Mouse (Mus musculus): ENCODE measurements around the gene Zdbf2. TPM values are rescaled to one million over a fixed set of nuclear protein-coding genes. Genes with fewer than 3 reads are reported as not detected.
A peak's percentile ranks its signal among the peaks of the same experiment; 100 is the strongest.

The Zdbf2 gene
- polyA plus RNA-seq, 1 experiment, result 0.03 TPM

- 61% methylated on average over 4 of the region's 4 CpGs for WGBS
Observed at GRCm38 (mm10) chr1:63243854-63244253, 29.2 kb upstream of the Zdbf2 start.

DNA sequence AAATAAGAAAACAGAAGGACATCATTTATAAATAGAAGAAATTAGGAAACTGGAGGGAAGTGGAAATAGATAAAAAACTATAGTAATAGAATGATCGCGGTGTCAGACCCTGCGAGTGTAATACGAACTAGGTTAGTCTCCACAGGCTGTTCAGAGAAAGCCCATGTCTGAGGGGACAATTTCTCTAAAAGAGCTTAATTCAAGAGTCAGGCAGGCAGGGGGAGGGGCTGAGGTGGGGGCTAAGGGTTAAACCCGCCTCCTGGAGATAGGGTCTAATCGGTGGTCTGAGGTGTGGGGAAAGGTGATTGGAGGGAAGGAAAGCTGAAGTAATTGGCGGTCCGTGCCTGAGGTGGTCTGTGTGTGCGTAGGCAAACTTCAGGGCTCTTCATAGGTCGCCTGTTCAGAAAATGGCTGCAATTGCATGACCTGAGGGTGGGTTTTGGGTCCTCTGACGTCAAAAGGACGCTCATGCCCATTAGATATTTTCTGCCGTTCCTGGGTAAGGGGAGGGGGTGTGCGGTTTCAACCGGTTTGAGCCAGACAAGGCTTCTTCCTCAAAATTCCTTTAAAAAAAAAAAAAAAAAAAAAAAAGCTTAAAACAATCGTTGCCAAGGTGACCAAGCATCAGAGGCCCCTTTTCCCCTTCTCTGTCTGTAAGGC, 26.1 kb upstream of the Zdbf2 start:
- no peak for DNase-seq
- Histone ChIP-seq H3K36me3 (ENCODE audit: control insufficient read depth, insufficient read depth, low read length) (no peaks in the 10 kb centered on the region), H3K4me1 (ENCODE audit: control insufficient read depth, insufficient read depth, low read length) (no peaks in the 10 kb centered on the region), H3K27ac (ENCODE audit: insufficient read depth, low read depth, low read length) (no peak overlapping the region), H3K4me3 (ENCODE audit: insufficient read depth, low read depth, low read length) (no peak overlapping the region), H3K27me3 (replicated peaks; ENCODE audit: control insufficient read depth, insufficient read depth, low read length) (peaks cover 11% of the 10 kb centered on the region)
- WGBS, result 8% methylated on average over 16 of the region's 16 CpGs
- TF ChIP-seq POLR2A (IDR thresholded peaks at IDR 0.05; ENCODE audit: low read depth, low read length) (no peak), CTCF (conservative IDR thresholded peaks at IDR 0.05; ENCODE audit: insufficient read depth, insufficient read length, low read depth, low read length) (no peak)

More at GRCm38 (mm10) chr1:63243854-63244253, 29.2 kb upstream of the Zdbf2 start:
- no peaks in the 10 kb centered on the region for H3K36me3 ChIP-seq (ENCODE audit: control insufficient read depth, insufficient read depth, low read length)
- DNase-seq, result no peak
- no peak for TF ChIP-seq POLR2A (IDR thresholded peaks at IDR 0.05; ENCODE audit: low read depth, low read length)
- TF ChIP-seq CTCF (conservative IDR thresholded peaks at IDR 0.05; ENCODE audit: insufficient read depth, insufficient read length, low read depth, low read length), result no peak
- H3K4me1 ChIP-seq (ENCODE audit: control insufficient read depth, insufficient read depth, low read length), result no peaks in the 10 kb centered on the region
- no peak overlapping the region for H3K27ac ChIP-seq (ENCODE audit: insufficient read depth, low read depth, low read length)
- H3K4me3 ChIP-seq (ENCODE audit: insufficient read depth, low read depth, low read length), result no peak overlapping the region
- H3K27me3 ChIP-seq (replicated peaks; ENCODE audit: control insufficient read depth, insufficient read depth, low read length), result peaks cover 9% of the 10 kb centered on the region

DNA sequence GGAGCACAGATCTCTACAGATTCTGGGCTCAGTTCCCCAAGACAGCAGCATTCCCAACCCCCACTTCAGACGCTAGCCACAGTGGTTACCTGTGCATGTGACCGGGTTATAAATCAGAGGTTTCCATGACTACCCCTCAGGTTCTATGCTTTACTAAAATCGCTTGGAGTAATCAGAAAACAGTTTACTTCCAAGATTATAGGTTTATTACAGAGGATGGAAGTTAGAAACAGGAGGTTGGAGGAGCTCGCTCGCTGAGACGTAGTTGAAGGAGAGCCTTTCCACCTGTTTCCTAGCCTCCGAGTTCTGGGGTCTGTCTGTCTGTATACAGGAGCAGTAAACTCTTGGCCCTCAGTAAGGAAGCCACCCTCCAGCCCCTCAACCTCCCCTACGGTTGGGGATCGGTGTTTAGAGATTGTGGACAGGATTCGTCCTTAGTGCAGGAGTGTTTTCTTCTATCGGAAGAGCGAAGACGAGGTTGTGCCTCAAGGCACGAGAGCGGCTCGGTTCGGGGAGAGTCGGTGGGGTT, 25.2 kb upstream of the Zdbf2 start:
- no peak overlapping the region for H3K4me3 ChIP-seq (ENCODE audit: insufficient read depth, low read depth, low read length)
- no peak for DNase-seq
- 3% methylated on average over 18 of the region's 18 CpGs for WGBS
- TF ChIP-seq POLR2A (IDR thresholded peaks at IDR 0.05; ENCODE audit: low read depth, low read length) (no peak), CTCF (conservative IDR thresholded peaks at IDR 0.05; ENCODE audit: insufficient read depth, insufficient read length, low read depth, low read length) (no peak)
- H3K27me3 ChIP-seq (replicated peaks; ENCODE audit: control insufficient read depth, insufficient read depth, low read length), result peaks cover 11% of the 10 kb centered on the region
- H3K36me3 ChIP-seq (ENCODE audit: control insufficient read depth, insufficient read depth, low read length), result no peaks in the 10 kb centered on the region
- no peaks in the 10 kb centered on the region for H3K4me1 ChIP-seq (ENCODE audit: control insufficient read depth, insufficient read depth, low read length)
- H3K27ac ChIP-seq (ENCODE audit: insufficient read depth, low read depth, low read length), result no peak overlapping the region

GRCm38 (mm10) chr1:63248360-63248851, 24.7 kb upstream of the Zdbf2 start:
- peaks cover 11% of the 10 kb centered on the region for H3K27me3 ChIP-seq (replicated peaks; ENCODE audit: control insufficient read depth, insufficient read depth, low read length)
- H3K27ac ChIP-seq (ENCODE audit: insufficient read depth, low read depth, low read length), result no peak overlapping the region
- H3K36me3 ChIP-seq (ENCODE audit: control insufficient read depth, insufficient read depth, low read length), result no peaks in the 10 kb centered on the region
- WGBS, result 4% methylated on average over 44 of the region's 44 CpGs
- H3K4me1 ChIP-seq (ENCODE audit: control insufficient read depth, insufficient read depth, low read length), result no peaks in the 10 kb centered on the region
- DNase-seq, result no peak
- no peak overlapping the region for H3K4me3 ChIP-seq (ENCODE audit: insufficient read depth, low read depth, low read length)
- no peak for TF ChIP-seq CTCF (conservative IDR thresholded peaks at IDR 0.05; ENCODE audit: insufficient read depth, insufficient read length, low read depth, low read length)
- TF ChIP-seq POLR2A (IDR thresholded peaks at IDR 0.05; ENCODE audit: low read depth, low read length), result no peak

DNA sequence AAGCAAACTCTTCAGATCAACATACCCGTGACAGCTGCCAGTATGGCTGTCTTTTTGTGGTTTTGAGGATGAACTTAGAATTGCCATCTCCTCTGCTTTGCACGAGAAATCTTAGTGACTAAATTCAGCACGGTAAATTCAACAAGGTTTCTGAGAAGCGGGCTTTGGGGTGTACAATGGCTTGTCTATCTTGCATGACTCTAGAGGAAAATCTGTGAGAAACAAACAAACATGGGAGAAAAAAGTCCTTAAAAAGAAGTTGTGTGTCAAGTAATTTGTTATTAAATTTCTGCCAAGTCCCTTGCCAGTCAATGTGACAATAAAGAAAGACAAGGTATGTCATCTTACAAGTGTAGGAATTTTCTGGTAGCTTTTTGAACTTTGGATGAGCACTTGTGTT, 23.8 kb upstream of the Zdbf2 start:
- Histone ChIP-seq H3K36me3 (ENCODE audit: control insufficient read depth, insufficient read depth, low read length) (no peaks in the 10 kb centered on the region), H3K4me1 (ENCODE audit: control insufficient read depth, insufficient read depth, low read length) (no peaks in the 10 kb centered on the region), H3K4me3 (ENCODE audit: insufficient read depth, low read depth, low read length) (no peak overlapping the region), H3K27ac (ENCODE audit: insufficient read depth, low read depth, low read length) (no peak overlapping the region), H3K27me3 (replicated peaks; ENCODE audit: control insufficient read depth, insufficient read depth, low read length) (peaks cover 11% of the 10 kb centered on the region)
- 47% methylated on average over 4 of the region's 4 CpGs for WGBS
- DNase-seq, result no peak
- no peak for TF ChIP-seq POLR2A (IDR thresholded peaks at IDR 0.05; ENCODE audit: low read depth, low read length)
- TF ChIP-seq CTCF (conservative IDR thresholded peaks at IDR 0.05; ENCODE audit: insufficient read depth, insufficient read length, low read depth, low read length), result no peak

DNA sequence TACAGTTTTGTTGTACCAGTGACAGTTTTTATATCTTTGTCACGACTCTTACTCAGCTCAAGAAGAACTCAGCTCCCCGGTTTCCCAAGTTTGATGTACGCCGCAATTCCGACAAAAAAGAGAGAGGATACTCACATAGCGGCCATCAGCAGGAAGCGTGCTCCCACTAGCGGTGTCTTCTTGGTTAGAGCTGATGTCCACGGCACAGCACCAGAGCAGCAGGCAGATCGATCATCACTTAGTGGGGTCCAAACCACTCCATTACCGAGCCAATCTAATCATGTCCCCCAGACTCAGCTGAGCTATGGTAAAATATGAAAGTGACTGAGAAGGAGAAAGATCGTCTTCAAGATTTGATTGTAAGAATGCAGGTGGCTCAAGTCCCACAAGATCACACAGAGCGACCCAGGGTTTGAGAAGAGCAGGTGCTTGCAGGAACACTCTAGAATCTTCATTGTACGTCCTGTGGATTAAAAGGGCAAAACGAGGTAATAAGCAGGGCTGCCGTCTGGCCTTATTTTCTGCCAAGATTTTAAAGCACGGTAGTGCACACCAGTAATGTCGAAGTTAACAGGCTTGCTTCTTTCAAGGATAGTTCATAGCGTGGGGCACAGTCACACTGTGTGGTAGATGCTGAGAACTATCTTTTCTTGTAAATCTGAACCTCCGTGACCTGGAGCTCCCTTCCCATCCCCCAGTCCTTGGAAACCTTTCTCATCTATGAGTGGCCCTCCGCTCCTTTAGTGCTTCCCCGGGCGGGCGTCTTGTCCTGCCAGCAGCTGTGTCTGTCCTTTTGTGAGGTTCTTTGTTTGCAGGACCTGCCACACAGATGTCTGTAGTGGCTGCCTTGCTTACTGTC, 20.5 kb upstream of the Zdbf2 start:
- H3K27me3 ChIP-seq (replicated peaks; ENCODE audit: control insufficient read depth, insufficient read depth, low read length), result peaks cover 8% of the 10 kb centered on the region
- no peaks in the 10 kb centered on the region for H3K4me1 ChIP-seq (ENCODE audit: control insufficient read depth, insufficient read depth, low read length)
- 42% methylated on average over 24 of the region's 24 CpGs for whole genome bisulfite sequencing
- no peak for DNase-seq
- H3K36me3 ChIP-seq (ENCODE audit: control insufficient read depth, insufficient read depth, low read length), result no peaks in the 10 kb centered on the region
- no peak overlapping the region for H3K27ac ChIP-seq (ENCODE audit: insufficient read depth, low read depth, low read length)
- H3K4me3 ChIP-seq (ENCODE audit: insufficient read depth, low read depth, low read length), result no peak overlapping the region
- TF ChIP-seq CTCF (conservative IDR thresholded peaks at IDR 0.05; ENCODE audit: insufficient read depth, insufficient read length, low read depth, low read length), result 0 out of 2 replicates have a peak, but pooled peaks have one; percentile 24
- TF ChIP-seq POLR2A (IDR thresholded peaks at IDR 0.05; ENCODE audit: low read depth, low read length), result no peak

- Histone ChIP-seq H3K27ac (ENCODE audit: insufficient read depth, low read depth, low read length) (no peak overlapping the region), H3K27me3 (replicated peaks; ENCODE audit: control insufficient read depth, insufficient read depth, low read length) (peaks cover 7% of the 10 kb centered on the region), H3K4me3 (ENCODE audit: insufficient read depth, low read depth, low read length) (no peak overlapping the region), H3K36me3 (ENCODE audit: control insufficient read depth, insufficient read depth, low read length) (no peaks in the 10 kb centered on the region), H3K4me1 (ENCODE audit: control insufficient read depth, insufficient read depth, low read length) (no peaks in the 10 kb centered on the region)
- WGBS, result 41% methylated on average over 5 of the region's 5 CpGs
- TF ChIP-seq CTCF (conservative IDR thresholded peaks at IDR 0.05; ENCODE audit: insufficient read depth, insufficient read length, low read depth, low read length) (no peak), POLR2A (IDR thresholded peaks at IDR 0.05; ENCODE audit: low read depth, low read length) (no peak)
- no peak for DNase-seq
Observed at GRCm38 (mm10) chr1:63253291-63253690, 19.8 kb upstream of the Zdbf2 start.
